Mouse (Mus musculus): ENCODE measurements around the gene Elavl3. TPM values are rescaled to one million over a fixed set of nuclear protein-coding genes. Genes with fewer than 3 reads are reported as not detected.
A peak's percentile ranks its signal among the peaks of the same experiment; 100 is the strongest.

The Elavl3 gene
- polyA plus RNA-seq, 1 experiment from 2014 or later: 0.16 TPM

- DNase-seq (ENCODE audit: low spot score): no peak
These were observed 6.2 kb upstream of the Elavl3 start for GRCm38 (mm10) chr9:22058011-22058424.

GRCm38 (mm10) chr9:22057031-22057517 is 5.3 kb upstream of the Elavl3 start:
- DNase-seq (ENCODE audit: low spot score): no peak

- DNase-seq (ENCODE audit: low spot score): no peak
These were observed 4.6 kb upstream of the Elavl3 start for GRCm38 (mm10) chr9:22056303-22056910.

GRCm38 (mm10) chr9:22055713-22056112 is 3.9 kb upstream of the Elavl3 start:
- DNase-seq (ENCODE audit: low spot score): no peak

- DNase-seq (ENCODE audit: low spot score): peak; percentile 86
These were observed 2.7 kb upstream of the Elavl3 start for GRCm38 (mm10) chr9:22054411-22055076.

GRCm38 (mm10) chr9:22053657-22054056 is 1.8 kb upstream of the Elavl3 start:
- DNase-seq (ENCODE audit: low spot score): no peak

- no peak for DNase-seq (ENCODE audit: low spot score)
These were observed 464 bp downstream of the Elavl3 start for GRCm38 (mm10) chr9:22051161-22051957.

GRCm38 (mm10) chr9:22050351-22050889 is 1.4 kb downstream of the Elavl3 start:
- DNase-seq (ENCODE audit: low spot score): peak; percentile 26

- no peak for DNase-seq (ENCODE audit: low spot score)
These were observed 2.0 kb downstream of the Elavl3 start for GRCm38 (mm10) chr9:22049721-22050270.

- no peak for DNase-seq (ENCODE audit: low spot score)
These were observed 2.5 kb downstream of the Elavl3 start for GRCm38 (mm10) chr9:22049315-22049714.

GRCm38 (mm10) chr9:22047329-22047728 is 4.5 kb downstream of the Elavl3 start:
- no peak for DNase-seq (ENCODE audit: low spot score)

- DNase-seq (ENCODE audit: low spot score): no peak
These were observed 10.0 kb downstream of the Elavl3 start for GRCm38 (mm10) chr9:22041832-22042231.

GRCm38 (mm10) chr9:22037826-22038225 is 14.0 kb downstream of the Elavl3 start:
- no peak for DNase-seq (ENCODE audit: low spot score)

- no peak for DNase-seq (ENCODE audit: low spot score)
These were observed 16.4 kb downstream of the Elavl3 start for GRCm38 (mm10) chr9:22035300-22036044.

GRCm38 (mm10) chr9:22030386-22030785 is 21.4 kb downstream of the Elavl3 start:
- DNase-seq (ENCODE audit: low spot score): no peak

GRCm38 (mm10) chr9:22028467-22028866 is 23.4 kb downstream of the Elavl3 start:
- no peak for DNase-seq (ENCODE audit: low spot score)

- DNase-seq (ENCODE audit: low spot score): no peak
These were observed 27.2 kb downstream of the Elavl3 start for GRCm38 (mm10) chr9:22024592-22024991.

- DNase-seq (ENCODE audit: low spot score): no peak
These were observed 34.5 kb downstream of the Elavl3 start for GRCm38 (mm10) chr9:22017208-22017825.

GRCm38 (mm10) chr9:22016245-22016644 is 35.6 kb downstream of the Elavl3 start:
- DNase-seq (ENCODE audit: low spot score): peak; percentile 33

- DNase-seq (ENCODE audit: low spot score): no peak
These were observed 39.1 kb downstream of the Elavl3 start for GRCm38 (mm10) chr9:22012731-22013130.
